Mouse (Mus musculus) kidney, embryonic 16.5 days (tissue): Measurements from ENCODE around the gene Dok4. TPM values are rescaled to one million over a fixed set of nuclear protein-coding genes. Genes with fewer than 3 reads are reported as not detected.

Source experiments
- ATAC-seq: fragments of 200-750 bp; cut with Nextera tagmentation; 2 replicates; pipeline ENCODE4 v1.8.0; 2017; ENCODE audit warnings: moderate TSS enrichment; ENCODE audit not compliant: low FRiP score, low TSS enrichment
- H3K27ac ChIP-seq: fragments of 300-500 bp; sonication (generic); 2 replicates; pipeline ENCODE4 v1.5.1; 2014; ENCODE audit warnings: low read length
- H3K27me3 ChIP-seq: fragments of 300-500 bp; sonication (generic); 2 replicates; pipeline ENCODE4 v1.6.1; 2014; ENCODE audit warnings: low read length, control low read depth, mixed read lengths; ENCODE audit not compliant: insufficient read depth
- H3K36me3 ChIP-seq: fragments of 300-500 bp; sonication (generic); 2 replicates; pipeline ENCODE4 v1.6.1; 2014; ENCODE audit warnings: low read length, control low read depth, mixed read lengths; ENCODE audit not compliant: insufficient read depth
- H3K4me1 ChIP-seq: fragments of 300-500 bp; sonication (generic); 2 replicates; pipeline ENCODE4 v1.6.1; 2014; ENCODE audit warnings: low read length, control low read depth, mixed read lengths; ENCODE audit not compliant: insufficient read depth
- H3K4me2 ChIP-seq: fragments of 300-500 bp; sonication (generic); replicated peaks from 2 replicates; pipeline ENCODE4 v1.6.1; 2014; ENCODE audit warnings: low read depth, low read length
- H3K4me3 ChIP-seq: fragments of 300-500 bp; sonication (generic); 2 replicates; pipeline ENCODE4 v1.5.1; 2014; ENCODE audit warnings: mild to moderate bottlenecking, low read length
- H3K9ac ChIP-seq: fragments of 300-500 bp; sonication (generic); replicated peaks from 2 replicates; pipeline ENCODE4 v1.6.1; 2014; ENCODE audit warnings: low read length
- H3K9me3 ChIP-seq: fragments of 300-500 bp; sonication (generic); 2 replicates; pipeline ENCODE4 v1.6.1; 2016; ENCODE audit warnings: low read length, control low read depth
- WGBS: fragments of 180-500 bp; shearing (Covaris S2); extraction: QIAGEN DNeasy Blood & Tissue Kit; methylation state at CpG from one replicate; pipeline ENCODE4 v1.1.7; 2014; 5-methylcytosine and 5-hydroxymethylcytosine counted together
- polyA plus RNA-seq: library from polyadenylated mRNA; unstranded; fragments of >200 nt; fragmentation: Nextera tagmentation; extraction: Ambion mirVana; gene quantifications from 2 replicates; pipeline ENCODE4 v1.2.1, GENCODE M21; 2015

The Dok4 gene
- 34.8 and 39.3 TPM in 2 replicates for polyA plus RNA-seq

GRCm38 (mm10) chr8:94876197-94876730, at the start of gene Dok4:
Gene Dok4 (minus strand): TSS chr8:94876330.
- H3K27ac ChIP-seq, result peak within 1 kb of the TSS; percentile 55; the same call in 1 of the 2 replicates
- WGBS, result 0% methylated on average over 29 of the region's 37 CpGs

GRCm38 (mm10) chr8:94923405-94923804, 47.3 kb upstream of the Dok4 start, which contains the start of gene Adgrg5:
Gene Adgrg5 (plus strand): TSS chr8:94923694.
- no peak within 1 kb of the TSS for H3K4me2 ChIP-seq
- ATAC-seq, result no peak
- no peaks in the 10 kb centered on the region for H3K27me3 ChIP-seq
- no peaks in the 10 kb centered on the region for H3K36me3 ChIP-seq
- no peak within 1 kb of the TSS for H3K27ac ChIP-seq
- 61% methylated on average over 7 of the region's 8 CpGs for WGBS
- no peaks in the 10 kb centered on the region for H3K9me3 ChIP-seq
- no peak within 1 kb of the TSS; the same call in 1 of the 2 replicates for H3K9ac ChIP-seq
- no peaks in the 10 kb centered on the region for H3K4me1 ChIP-seq
- no peak within 1 kb of the TSS for H3K4me3 ChIP-seq

More at GRCm38 (mm10) chr8:94876197-94876730, at the start of gene Dok4:
- H3K4me3 ChIP-seq, result peak within 1 kb of the TSS; percentile 63
- H3K4me1 ChIP-seq, result peaks cover 40% of the 10 kb centered on the region
- no peaks in the 10 kb centered on the region for H3K36me3 ChIP-seq
- H3K27me3 ChIP-seq, result peaks cover 5% of the 10 kb centered on the region; the same call in 1 of the 2 replicates
- peak within 1 kb of the TSS; percentile 96 for H3K4me2 ChIP-seq
- no peaks in the 10 kb centered on the region for H3K9me3 ChIP-seq
- peak within 1 kb of the TSS; percentile 75 for H3K9ac ChIP-seq
- peak; percentile 77 for ATAC-seq

- Histone ChIP-seq H3K4me1 (no peaks in the 10 kb centered on the region), H3K9ac (no peak overlapping the region; the same call in 1 of the 2 replicates), H3K4me3 (no peak overlapping the region), H3K36me3 (no peaks in the 10 kb centered on the region), H3K27me3 (no peaks in the 10 kb centered on the region), H3K4me2 (no peak overlapping the region), H3K9me3 (no peaks in the 10 kb centered on the region), H3K27ac (no peak overlapping the region)
- no peak for ATAC-seq
- 30% methylated on average over 8 of the region's 8 CpGs for WGBS
These were observed 46.5 kb upstream of the Dok4 start for GRCm38 (mm10) chr8:94922602-94923001.

- Histone ChIP-seq H3K27ac (no peak overlapping the region), H3K9me3 (no peaks in the 10 kb centered on the region), H3K9ac (no peak overlapping the region), H3K36me3 (no peaks in the 10 kb centered on the region), H3K4me2 (no peak overlapping the region), H3K27me3 (no peaks in the 10 kb centered on the region), H3K4me1 (no peaks in the 10 kb centered on the region), H3K4me3 (no peak overlapping the region)
- 58% methylated on average over 6 of the region's 6 CpGs for WGBS
- no peak for ATAC-seq
These were observed 46.0 kb upstream of the Dok4 start for GRCm38 (mm10) chr8:94922176-94922575.

- ATAC-seq, result no peak
- H3K27me3 ChIP-seq, result no peaks in the 10 kb centered on the region
- H3K27ac ChIP-seq, result no peak overlapping the region
- no peak overlapping the region for H3K4me3 ChIP-seq
- H3K4me2 ChIP-seq, result no peak overlapping the region
- peaks cover 26% of the 10 kb centered on the region for H3K4me1 ChIP-seq
- no peaks in the 10 kb centered on the region for H3K9me3 ChIP-seq
- no peak overlapping the region for H3K9ac ChIP-seq
- H3K36me3 ChIP-seq, result no peaks in the 10 kb centered on the region
These were observed 43.1 kb upstream of the Dok4 start for GRCm38 (mm10) chr8:94919256-94919655.

- H3K36me3 ChIP-seq, result no peaks in the 10 kb centered on the region
- H3K27me3 ChIP-seq, result 0 out of 2 replicates have a peak, but pooled peaks cover 3% of the 10 kb centered on the region
- H3K4me2 ChIP-seq, result peak within 1 kb of the TSS; percentile 82
- peak within 1 kb of the TSS; percentile 73 for H3K9ac ChIP-seq
- no peaks in the 10 kb centered on the region for H3K9me3 ChIP-seq
- WGBS, result 1% methylated on average over 48 of the region's 51 CpGs
- peak within 1 kb of the TSS; percentile 43 for H3K27ac ChIP-seq
- H3K4me1 ChIP-seq, result peaks cover 36% of the 10 kb centered on the region
- peak within 1 kb of the TSS; percentile 59 for H3K4me3 ChIP-seq
- ATAC-seq, result peak; percentile 66
These were observed 41.8 kb upstream of the Dok4 start, which contains the start of gene Ccdc102a for GRCm38 (mm10) chr8:94917851-94918495. Gene Ccdc102a (minus strand): TSS chr8:94918098.

- Histone ChIP-seq H3K9me3 (no peaks in the 10 kb centered on the region), H3K4me1 (peaks cover 36% of the 10 kb centered on the region), H3K27ac (peak overlapping the region; percentile 43), H3K4me3 (peak overlapping the region; percentile 59), H3K9ac (peak overlapping the region; percentile 73), H3K36me3 (no peaks in the 10 kb centered on the region), H3K27me3 (0 out of 2 replicates have a peak, but pooled peaks cover 6% of the 10 kb centered on the region), H3K4me2 (peak overlapping the region; percentile 82)
- WGBS, result under 1% methylated on average over 24 of the region's 27 CpGs
- peak; percentile 96 for ATAC-seq
These were observed 41.2 kb upstream of the Dok4 start for GRCm38 (mm10) chr8:94917352-94917751.

GRCm38 (mm10) chr8:94916960-94917324, 40.8 kb upstream of the Dok4 start:
- peak overlapping the region; percentile 82 for H3K4me2 ChIP-seq
- peak overlapping the region; percentile 59 for H3K4me3 ChIP-seq
- peaks cover 36% of the 10 kb centered on the region for H3K4me1 ChIP-seq
- 5% methylated on average over 10 of the region's 10 CpGs for WGBS
- H3K9me3 ChIP-seq, result no peaks in the 10 kb centered on the region
- no peaks in the 10 kb centered on the region for H3K36me3 ChIP-seq
- peak; percentile 8; the same call in 1 of the 2 replicates for ATAC-seq
- H3K9ac ChIP-seq, result peak overlapping the region; percentile 73
- 0 out of 2 replicates have a peak, but pooled peaks cover 6% of the 10 kb centered on the region for H3K27me3 ChIP-seq
- peak overlapping the region; percentile 43 for H3K27ac ChIP-seq

GRCm38 (mm10) chr8:94916311-94916959, 40.3 kb upstream of the Dok4 start:
- peak overlapping the region; percentile 73 for H3K9ac ChIP-seq
- H3K4me2 ChIP-seq, result peak overlapping the region; percentile 82
- H3K27ac ChIP-seq, result peak overlapping the region; percentile 43; the same call in 1 of the 2 replicates
- ATAC-seq, result 0 out of 2 replicates have a peak, but pooled peaks have one; percentile 1
- peak overlapping the region; percentile 59 for H3K4me3 ChIP-seq
- H3K36me3 ChIP-seq, result peaks cover under 1% of the 10 kb centered on the region; the same call in 1 of the 2 replicates
- 55% methylated on average over 9 of the region's 9 CpGs for WGBS
- H3K4me1 ChIP-seq, result peaks cover 36% of the 10 kb centered on the region
- H3K9me3 ChIP-seq, result no peaks in the 10 kb centered on the region
- H3K27me3 ChIP-seq, result 0 out of 2 replicates have a peak, but pooled peaks cover 6% of the 10 kb centered on the region
